Mouse (Mus musculus): ENCODE measurements around the gene Cd300lb. TPM values are rescaled to one million over a fixed set of nuclear protein-coding genes. Genes with fewer than 3 reads are reported as not detected.
A peak's percentile ranks its signal among the peaks of the same experiment; 100 is the strongest.

The Cd300lb gene
- total RNA-seq, 1 experiment from 2014 or later: 0.64 TPM

- no peak for DNase-seq
These were observed 50.9 kb downstream of the Cd300lb start for GRCm38 (mm10) chr11:114883251-114883789.

GRCm38 (mm10) chr11:114880589-114880988 is 53.6 kb downstream of the Cd300lb start:
- DNase-seq: no peak

DNA sequence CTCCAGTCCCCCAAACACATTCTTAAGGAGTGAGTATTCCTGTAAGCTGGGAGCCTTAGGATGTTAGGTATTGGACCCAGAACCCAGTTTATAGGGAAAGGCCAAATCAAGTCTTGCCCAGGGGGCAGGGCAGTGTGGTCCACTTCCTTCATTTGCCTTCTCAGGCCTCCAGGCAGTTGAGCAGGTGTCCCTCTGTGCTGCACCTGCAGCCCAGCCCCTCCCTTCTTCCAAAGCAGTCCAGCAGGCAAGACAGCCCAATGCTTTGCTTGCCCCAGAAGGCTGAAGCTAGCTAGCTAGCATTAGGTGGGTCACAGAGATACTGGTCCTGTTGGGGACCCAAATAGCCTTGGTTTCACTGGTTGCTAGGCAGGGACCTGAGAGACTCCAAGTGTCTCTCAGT is 54.0 kb downstream of the Cd300lb start:
- DNase-seq: no peak

- DNase-seq: no peak
These were observed 54.5 kb downstream of the Cd300lb start for GRCm38 (mm10) chr11:114879666-114880065.

DNA sequence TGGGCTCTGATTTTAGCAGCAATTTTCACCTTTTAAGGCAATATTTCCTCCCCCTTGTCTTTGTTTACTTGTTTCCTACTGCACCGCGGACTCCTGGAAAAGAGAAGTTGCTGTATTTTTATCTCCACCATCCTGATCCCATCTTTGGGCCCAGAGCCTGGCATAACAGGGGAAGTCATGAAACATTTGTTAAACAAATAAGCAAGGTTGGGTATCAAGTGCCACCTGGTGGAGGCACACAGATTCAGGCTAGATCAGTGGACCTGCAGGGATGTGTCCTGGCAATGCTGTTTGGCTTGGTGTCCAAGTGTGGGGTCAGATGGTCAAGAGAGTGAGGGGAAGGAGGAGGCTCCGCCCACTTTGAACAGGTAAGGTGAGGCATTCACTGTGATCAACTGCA is 57.0 kb downstream of the Cd300lb start:
- peak; percentile 39 for DNase-seq

DNA sequence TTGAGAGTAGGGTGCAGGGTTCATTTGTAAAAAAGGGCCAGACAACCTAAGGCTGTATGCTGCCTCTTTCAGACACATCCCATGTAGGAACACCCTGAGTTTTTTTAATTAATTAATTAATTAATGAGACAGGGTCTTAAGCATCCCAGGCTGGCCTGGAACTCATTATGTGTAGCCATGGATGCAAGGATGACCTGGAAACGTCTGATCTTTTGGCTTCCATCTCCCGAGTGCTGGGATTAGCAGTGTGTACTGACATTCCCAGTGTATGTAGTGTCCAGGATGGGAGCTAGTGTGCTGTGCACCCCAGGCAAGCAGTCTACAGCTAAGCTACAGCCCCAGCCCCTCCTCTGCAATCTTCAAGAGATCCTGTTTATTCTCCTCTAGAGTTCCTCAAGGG is 57.6 kb downstream of the Cd300lb start:
- no peak for DNase-seq

DNA sequence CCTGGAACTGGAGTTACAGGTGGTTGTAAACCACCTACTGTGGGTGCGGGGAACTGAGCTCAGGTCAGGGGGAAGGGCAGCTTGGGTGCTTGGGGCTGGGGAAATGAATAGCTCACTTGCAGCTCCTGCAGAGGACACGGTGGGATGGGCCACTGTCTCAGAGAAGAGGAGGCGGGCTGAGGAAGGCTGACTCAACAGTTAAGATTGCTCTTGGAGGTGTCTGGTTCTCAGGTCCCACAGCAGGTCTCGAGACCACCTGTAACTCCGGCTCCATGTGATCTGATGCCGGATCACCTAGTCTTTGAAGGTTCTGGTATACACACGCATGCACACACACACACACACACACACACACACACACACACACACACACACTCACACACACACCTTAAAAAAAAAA is 58.0 kb downstream of the Cd300lb start:
- no peak for DNase-seq

DNA sequence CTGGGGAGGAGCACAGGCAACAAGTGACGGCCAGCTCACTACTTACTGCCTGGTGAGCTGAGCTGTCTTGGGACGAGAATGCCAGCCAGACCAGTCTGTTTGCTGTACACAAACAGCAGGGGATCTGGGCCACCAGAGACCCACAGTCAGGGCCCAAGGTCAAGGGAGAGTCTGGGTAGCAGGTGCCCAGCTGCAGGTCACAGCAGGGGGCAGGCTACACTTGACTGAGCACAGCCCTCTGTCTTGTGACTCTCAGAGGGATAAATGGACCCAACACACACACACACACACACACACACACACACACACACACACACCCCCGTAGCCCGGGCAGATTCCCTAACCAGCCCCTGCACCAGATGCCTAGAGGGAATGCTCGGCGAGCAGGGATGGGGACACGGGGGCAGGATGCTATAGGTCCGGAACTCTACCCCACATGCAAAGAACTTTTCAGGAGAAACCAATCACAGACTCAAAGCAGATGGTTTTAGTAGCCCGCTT is 58.8 kb downstream of the Cd300lb start:
- no peak for DNase-seq

DNA sequence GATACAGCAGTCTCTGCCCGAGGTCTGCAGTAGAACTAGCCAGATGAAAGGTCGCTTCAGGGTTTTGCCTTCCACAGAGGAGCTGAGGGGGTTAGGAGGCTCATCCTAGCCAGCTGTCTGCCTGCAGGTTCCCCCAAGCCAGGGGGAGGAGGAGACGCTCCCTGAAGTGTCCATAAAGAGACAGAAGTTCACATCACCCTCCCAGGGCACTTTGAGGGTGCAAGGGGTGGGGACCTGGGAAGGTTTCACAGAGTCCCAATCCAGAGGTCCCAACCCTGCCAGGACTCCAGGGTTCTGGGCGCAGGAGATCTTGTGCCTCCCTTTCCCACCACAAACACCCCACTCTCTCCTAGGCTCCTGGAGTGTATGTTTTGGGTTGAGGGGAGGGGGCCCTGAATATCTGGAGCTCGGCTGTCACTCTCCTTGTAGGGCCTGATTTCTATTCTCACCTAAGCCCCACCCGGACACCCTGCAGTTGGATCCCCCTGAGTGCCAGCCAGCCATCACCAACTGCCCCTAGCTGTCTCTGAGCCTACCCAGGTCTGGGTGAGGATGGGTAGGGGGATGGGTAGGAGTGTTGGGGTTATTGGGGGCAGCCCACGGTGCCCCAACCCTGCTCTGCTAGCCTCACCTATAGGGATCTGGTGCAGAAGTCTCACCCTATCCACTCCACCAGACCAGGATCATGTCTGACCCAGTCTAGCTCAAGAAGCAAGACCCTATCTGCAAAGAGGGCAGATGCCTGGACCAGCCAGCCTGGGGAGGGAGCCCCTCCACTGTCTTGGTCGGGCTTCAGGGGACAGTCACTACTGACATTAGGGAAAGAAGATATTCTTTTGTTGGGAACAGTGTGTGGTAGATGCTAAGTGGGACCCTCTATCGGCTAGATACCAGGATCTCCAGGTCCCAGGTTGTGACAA is 59.7 kb downstream of the Cd300lb start:
- DNase-seq: no peak

DNA sequence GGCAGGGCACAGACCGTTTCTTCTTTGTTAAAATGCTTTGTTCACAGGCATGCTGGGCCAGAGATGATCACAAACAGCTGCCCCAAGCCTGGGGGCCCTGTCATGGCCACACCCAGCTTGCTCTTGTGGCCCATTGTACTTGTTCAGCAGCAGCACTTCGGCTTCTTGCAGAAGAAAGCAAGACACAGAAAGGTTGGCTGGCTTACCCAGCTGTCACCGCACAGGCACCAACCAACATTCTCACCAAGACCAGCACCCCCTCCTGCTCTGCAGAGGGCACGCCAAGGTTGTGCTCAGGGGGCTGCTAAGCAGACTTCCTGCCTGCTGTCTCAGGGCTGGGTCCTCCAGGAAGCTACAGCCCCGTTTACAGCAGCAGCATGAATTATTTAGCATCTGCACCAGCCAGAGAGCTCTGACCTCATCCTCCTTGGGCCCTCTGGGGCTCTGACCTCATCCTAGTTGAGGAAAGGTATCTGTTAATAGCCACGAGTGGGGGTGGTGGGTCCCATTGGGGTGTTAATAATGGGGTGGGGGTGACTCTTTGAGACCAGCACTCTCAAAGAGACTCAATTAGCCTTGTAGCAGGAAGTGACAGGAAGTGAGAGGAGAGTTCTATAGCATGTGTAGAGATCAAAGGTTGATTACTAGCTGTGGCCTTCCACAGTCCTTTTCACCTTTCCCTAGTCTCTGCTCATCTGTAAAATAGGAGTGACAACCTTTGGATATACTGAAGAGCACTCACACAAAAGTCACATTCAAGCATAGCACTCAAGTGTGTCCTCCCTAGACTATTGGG is 61.0 kb downstream of the Cd300lb start:
- no peak for DNase-seq

Other genes with a start within 250 kb of the Cd300lb start
- 0.67 and 1.2 TPM in 2 replicates for gene Dnaic2, start 207.0 kb downstream of the Cd300lb start, total RNA-seq (2021)
- 0.43 TPM in 1 of 2 replicates, not detected in the other for gene Kif19a, start 169.0 kb downstream of the Cd300lb start, total RNA-seq (2021)
- gene Btbd17, start 138.4 kb downstream of the Cd300lb start, total RNA-seq (2021): not detected in 2 replicates
- gene Gpr142, start 135.5 kb downstream of the Cd300lb start, total RNA-seq (2021): not detected in 2 replicates
- gene Gprc5c, start 83.2 kb downstream of the Cd300lb start, total RNA-seq (2021): 5.4 and 13.9 TPM in 2 replicates
- gene Cd300a, start 44.3 kb downstream of the Cd300lb start, total RNA-seq (2021): 0.76 and 0.95 TPM in 2 replicates
- not detected in 2 replicates for gene Cd300c, start 34.8 kb upstream of the Cd300lb start, total RNA-seq (2021)
- gene Cd300ld, start 55.5 kb upstream of the Cd300lb start, total RNA-seq (2021): 0.48 and 0.58 TPM in 2 replicates
- gene Cd300c2, start 67.5 kb upstream of the Cd300lb start, total RNA-seq (2021): 1.5 and 2.2 TPM in 2 replicates
- gene Cd300ld2, start 81.8 kb upstream of the Cd300lb start, total RNA-seq (2021): not detected in 2 replicates
- not detected in 2 replicates for gene Cd300ld4, start 92.6 kb upstream of the Cd300lb start, total RNA-seq (2021)
- 3.5 TPM in 1 of 2 replicates, not detected in the other for gene Cd300ld5, start 103.4 kb upstream of the Cd300lb start, total RNA-seq (2021)
- gene Cd300ld3, start 114.0 kb upstream of the Cd300lb start, total RNA-seq (2021): 2.3 and 4.2 TPM in 2 replicates
- 0.33 TPM in 1 of 2 replicates, not detected in the other for gene Cd300e, start 127.8 kb upstream of the Cd300lb start, total RNA-seq (2021)
- 0.58 and 0.76 TPM in 2 replicates for gene Rab37, start 157.0 kb upstream of the Cd300lb start, total RNA-seq (2021)
- gene Cd300lf, start 199.6 kb upstream of the Cd300lb start, total RNA-seq (2021): 0.55 and 0.62 TPM in 2 replicates
- 17.5 and 18.1 TPM in 2 replicates for gene Slc9a3r1, start 229.0 kb upstream of the Cd300lb start, total RNA-seq (2021)

Measured in adrenal gland, postnatal 25 days (tissue).